Mouse (Mus musculus): ENCODE measurements around the gene Nhsl1. TPM values are rescaled to one million over a fixed set of nuclear protein-coding genes. Genes with fewer than 3 reads are reported as not detected.

Gene Nhsl1
- polyA plus RNA-seq, 1 experiment from 2014 or later: 8.6 TPM

- Histone ChIP-seq H3K4me3 (no peak overlapping the region), H3K27me3 (no peaks in the 10 kb centered on the region), H3K27ac (peak overlapping the region; percentile 74; the same call in 1 of the 2 replicates), H3K9me3 (no peaks in the 10 kb centered on the region), H3K4me1 (peaks cover 18% of the 10 kb centered on the region), H3K9ac (no peak overlapping the region), H3K4me2 (replicated peaks) (0 out of 2 replicates have a peak overlapping the region, but pooled peaks have one; percentile 17), H3K36me3 (no peaks in the 10 kb centered on the region; the same call in 1 of the 2 replicates)
- WGBS: 47% methylated on average over 4 of the region's 4 CpGs
- no peak for ATAC-seq (ENCODE audit: low FRiP score, low read depth)
These were observed 163.9 kb downstream of the Nhsl1 start for GRCm38 (mm10) chr10:18482558-18483141.

DNA sequence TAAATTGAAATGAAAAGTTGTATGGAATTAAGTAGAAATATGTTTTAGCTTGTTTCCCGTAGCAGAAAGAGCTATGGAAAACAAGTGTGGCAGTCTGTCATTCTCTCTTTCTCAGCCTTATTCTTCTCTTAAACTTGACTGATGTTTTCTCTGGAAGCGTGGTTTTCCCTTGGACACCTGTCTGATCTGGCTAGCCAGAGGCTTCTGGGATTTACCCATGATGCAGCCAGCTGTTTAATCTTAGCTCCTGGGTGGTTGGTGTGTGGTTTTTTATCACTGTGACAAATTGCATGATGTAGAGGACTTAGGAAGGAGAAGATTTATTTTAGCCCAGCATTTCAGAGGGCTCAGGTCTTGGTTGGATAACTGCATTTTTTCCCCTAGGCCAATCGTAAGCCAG lies 164.9 kb downstream of the Nhsl1 start:
- no peaks in the 10 kb centered on the region for H3K27me3 ChIP-seq
- WGBS: 75% methylated on average over 3 of the region's 3 CpGs
- H3K9ac ChIP-seq: no peak overlapping the region
- no peaks in the 10 kb centered on the region for H3K9me3 ChIP-seq
- H3K4me3 ChIP-seq: no peak overlapping the region
- ATAC-seq (ENCODE audit: low FRiP score, low read depth): no peak
- H3K4me2 ChIP-seq (replicated peaks): no peak overlapping the region
- no peak overlapping the region; the same call in 1 of the 2 replicates for H3K27ac ChIP-seq
- H3K4me1 ChIP-seq: peaks cover 27% of the 10 kb centered on the region
- no peaks in the 10 kb centered on the region for H3K36me3 ChIP-seq

DNA sequence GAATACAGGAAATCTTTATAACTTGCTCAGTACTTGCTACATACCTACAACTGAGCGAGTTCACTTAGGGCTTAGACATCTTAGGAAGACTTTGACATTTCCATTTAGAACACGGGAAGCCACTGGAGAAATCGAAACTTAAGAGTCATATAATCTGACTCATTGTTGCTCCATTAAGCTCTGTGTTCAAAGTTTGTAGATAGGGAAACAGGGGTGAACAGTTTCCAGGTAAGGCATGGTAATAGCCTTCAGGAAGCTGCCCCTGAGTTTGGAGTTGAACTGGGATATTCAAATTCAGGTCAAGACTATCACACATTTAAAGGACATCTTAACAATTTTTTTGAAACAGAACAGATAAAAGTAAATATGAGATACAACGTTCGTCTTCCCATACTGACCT lies 165.9 kb downstream of the Nhsl1 start:
- Histone ChIP-seq H3K9me3 (no peaks in the 10 kb centered on the region), H3K36me3 (no peaks in the 10 kb centered on the region), H3K27ac (no peak overlapping the region), H3K27me3 (no peaks in the 10 kb centered on the region), H3K4me3 (no peak overlapping the region), H3K4me1 (peaks cover 27% of the 10 kb centered on the region), H3K4me2 (replicated peaks) (no peak overlapping the region), H3K9ac (no peak overlapping the region)
- ATAC-seq (ENCODE audit: low FRiP score, low read depth): no peak
- WGBS: 94% methylated on average over 5 of the region's 5 CpGs

DNA sequence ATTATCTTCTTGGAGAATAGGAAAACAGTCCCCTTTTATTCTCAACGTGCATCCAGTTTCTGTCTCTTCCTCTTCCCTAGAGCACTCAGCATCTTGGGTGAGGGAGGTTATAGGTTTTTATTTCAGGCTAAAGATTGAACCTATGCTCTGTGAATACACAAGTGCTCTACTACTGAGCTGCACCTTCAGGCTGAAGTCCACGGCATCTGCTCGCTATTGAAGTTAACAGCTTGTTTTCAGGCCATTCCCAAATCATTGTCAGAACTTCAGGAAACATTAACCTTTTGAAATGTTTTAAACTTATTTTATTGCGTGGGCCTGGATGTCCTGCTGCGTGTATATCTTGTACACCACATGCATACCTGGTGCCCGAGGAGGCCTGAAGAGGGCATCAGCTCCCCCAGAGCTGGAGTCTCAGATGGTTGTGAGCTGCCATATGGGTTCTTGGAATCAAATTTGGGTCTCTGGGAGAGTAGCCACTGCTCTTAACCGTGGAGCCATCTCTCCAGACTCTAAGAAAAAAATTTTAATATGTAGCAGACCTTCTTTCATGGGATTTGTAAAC lies 169.5 kb downstream of the Nhsl1 start:
- Histone ChIP-seq H3K4me1 (peaks cover 16% of the 10 kb centered on the region; the same call in 1 of the 2 replicates), H3K4me3 (no peak overlapping the region), H3K27me3 (no peaks in the 10 kb centered on the region), H3K9me3 (no peaks in the 10 kb centered on the region), H3K9ac (no peak overlapping the region), H3K36me3 (no peaks in the 10 kb centered on the region), H3K27ac (no peak overlapping the region), H3K4me2 (replicated peaks) (no peak overlapping the region)
- no peak for ATAC-seq (ENCODE audit: low FRiP score, low read depth)
- 56% methylated on average over 7 of the region's 7 CpGs for WGBS

- no peak for ATAC-seq (ENCODE audit: low FRiP score, low read depth)
- 81% methylated on average over 10 of the region's 10 CpGs for WGBS
These were observed 171.2 kb downstream of the Nhsl1 start for GRCm38 (mm10) chr10:18489936-18490335.

DNA sequence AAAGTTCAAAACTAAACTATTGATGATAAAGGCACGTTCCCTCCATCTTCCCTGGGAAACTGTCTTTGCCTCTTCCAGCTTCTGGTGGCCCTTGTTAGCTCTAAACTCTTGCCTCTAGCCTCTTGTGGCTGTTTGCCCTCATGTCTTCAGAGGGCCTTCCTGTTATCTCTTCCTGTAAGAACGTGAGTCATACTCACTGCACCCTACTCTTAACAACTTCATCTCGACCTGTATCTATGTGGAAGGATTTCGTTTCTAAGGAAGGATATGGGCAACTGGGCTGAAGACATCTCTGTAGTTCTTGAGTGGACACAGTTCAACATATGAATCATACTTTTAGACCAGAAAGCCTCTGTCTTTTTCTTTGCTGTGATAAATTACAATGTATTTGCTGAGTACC lies 173.2 kb downstream of the Nhsl1 start:
- no peaks in the 10 kb centered on the region for H3K9me3 ChIP-seq
- peaks cover 21% of the 10 kb centered on the region for H3K4me1 ChIP-seq
- H3K4me3 ChIP-seq: no peak overlapping the region
- WGBS: 76% methylated on average over 4 of the region's 4 CpGs
- ATAC-seq (ENCODE audit: low FRiP score, low read depth): no peak
- H3K27ac ChIP-seq: no peak overlapping the region
- no peak overlapping the region for H3K4me2 ChIP-seq (replicated peaks)
- H3K9ac ChIP-seq: no peak overlapping the region
- no peaks in the 10 kb centered on the region for H3K27me3 ChIP-seq
- H3K36me3 ChIP-seq: no peaks in the 10 kb centered on the region

More at GRCm38 (mm10) chr10:18489936-18490335, 171.2 kb downstream of the Nhsl1 start:
- Histone ChIP-seq H3K27me3 (no peaks in the 10 kb centered on the region), H3K36me3 (no peaks in the 10 kb centered on the region), H3K9ac (no peak overlapping the region), H3K9me3 (no peaks in the 10 kb centered on the region), H3K4me3 (no peak overlapping the region), H3K4me2 (replicated peaks) (no peak overlapping the region), H3K4me1 (peaks cover 20% of the 10 kb centered on the region), H3K27ac (no peak overlapping the region)

- Histone ChIP-seq H3K9ac (no peak overlapping the region), H3K4me3 (no peak overlapping the region), H3K4me2 (replicated peaks) (no peak overlapping the region), H3K9me3 (no peaks in the 10 kb centered on the region), H3K27ac (no peak overlapping the region), H3K4me1 (peaks cover 17% of the 10 kb centered on the region), H3K36me3 (no peaks in the 10 kb centered on the region), H3K27me3 (no peaks in the 10 kb centered on the region)
- ATAC-seq (ENCODE audit: low FRiP score, low read depth): no peak
- 80% methylated on average over 11 of the region's 11 CpGs for WGBS
These were observed 174.5 kb downstream of the Nhsl1 start for GRCm38 (mm10) chr10:18493010-18493894.

- H3K4me2 ChIP-seq (replicated peaks): no peak overlapping the region
- H3K9me3 ChIP-seq: no peaks in the 10 kb centered on the region
- H3K4me3 ChIP-seq: no peak overlapping the region
- peak; percentile 32; the same call in 1 of the 2 replicates for ATAC-seq (ENCODE audit: low FRiP score, low read depth)
- peaks cover 8% of the 10 kb centered on the region for H3K36me3 ChIP-seq
- 56% methylated on average over 7 of the region's 7 CpGs for WGBS
- H3K27me3 ChIP-seq: no peaks in the 10 kb centered on the region
- no peak overlapping the region for H3K9ac ChIP-seq
- peaks cover 14% of the 10 kb centered on the region for H3K4me1 ChIP-seq
- H3K27ac ChIP-seq: no peak overlapping the region
These were observed 175.5 kb downstream of the Nhsl1 start for GRCm38 (mm10) chr10:18494249-18494648.

- Histone ChIP-seq H3K27me3 (no peaks in the 10 kb centered on the region), H3K9me3 (no peaks in the 10 kb centered on the region), H3K27ac (no peak overlapping the region), H3K36me3 (peaks cover 22% of the 10 kb centered on the region), H3K4me2 (replicated peaks) (no peak overlapping the region), H3K4me1 (peaks cover 14% of the 10 kb centered on the region), H3K4me3 (no peak overlapping the region), H3K9ac (no peak overlapping the region)
- 76% methylated on average over 7 of the region's 7 CpGs for WGBS
- ATAC-seq (ENCODE audit: low FRiP score, low read depth): no peak
These were observed 178.3 kb downstream of the Nhsl1 start for GRCm38 (mm10) chr10:18497066-18497465.

DNA sequence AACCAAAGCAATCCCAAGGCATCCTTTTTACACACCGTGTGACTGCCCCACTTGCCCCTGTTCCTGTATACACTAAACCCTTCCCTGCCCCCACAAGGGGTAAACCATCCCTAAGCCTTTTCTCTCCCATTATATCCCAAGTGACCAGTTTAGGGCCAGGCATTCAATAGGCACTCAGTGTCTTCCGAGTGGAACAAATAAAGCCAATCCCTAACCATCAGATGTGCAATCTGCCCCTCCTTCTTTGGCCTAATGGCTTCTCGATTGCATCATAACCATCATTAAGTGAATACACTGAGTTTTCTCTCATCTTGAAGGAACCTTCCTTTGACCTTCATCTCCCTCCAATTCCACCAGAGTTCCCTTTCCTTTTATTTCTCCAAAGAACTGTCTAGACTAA lies 183.2 kb downstream of the Nhsl1 start:
- H3K4me3 ChIP-seq: no peak overlapping the region
- no peak overlapping the region for H3K27ac ChIP-seq
- H3K4me1 ChIP-seq: peaks cover 21% of the 10 kb centered on the region
- no peak for ATAC-seq (ENCODE audit: low FRiP score, low read depth)
- no peaks in the 10 kb centered on the region for H3K9me3 ChIP-seq
- H3K27me3 ChIP-seq: no peaks in the 10 kb centered on the region
- WGBS: 67% methylated on average over 3 of the region's 3 CpGs
- peaks cover 29% of the 10 kb centered on the region for H3K36me3 ChIP-seq
- H3K4me2 ChIP-seq (replicated peaks): no peak overlapping the region
- no peak overlapping the region for H3K9ac ChIP-seq

DNA sequence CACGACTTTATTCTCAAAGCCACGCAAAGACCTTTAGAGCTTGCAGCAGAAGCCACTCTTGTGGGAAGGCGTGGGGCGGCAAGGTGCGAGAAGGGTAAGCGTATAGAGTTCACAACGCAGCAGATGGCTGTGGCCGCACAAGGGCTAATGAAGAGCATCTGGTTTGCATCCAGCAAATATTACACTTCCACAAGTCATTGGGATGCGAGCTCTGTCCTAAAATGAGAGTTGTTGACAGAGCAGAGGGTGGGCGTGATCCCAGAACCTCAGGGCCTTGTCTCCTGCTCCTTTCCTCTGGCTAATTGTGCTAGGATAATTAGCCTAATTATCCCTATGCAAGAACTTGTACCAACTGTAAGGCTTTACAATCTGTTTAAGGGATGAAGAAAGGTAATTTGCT lies 186.9 kb downstream of the Nhsl1 start:
- Histone ChIP-seq H3K4me1 (peaks cover 39% of the 10 kb centered on the region), H3K27ac (no peak overlapping the region), H3K36me3 (peaks cover 11% of the 10 kb centered on the region), H3K4me3 (no peak overlapping the region), H3K9me3 (no peaks in the 10 kb centered on the region), H3K9ac (no peak overlapping the region), H3K27me3 (no peaks in the 10 kb centered on the region), H3K4me2 (replicated peaks) (no peak overlapping the region)
- no peak for ATAC-seq (ENCODE audit: low FRiP score, low read depth)
- 27% methylated on average over 10 of the region's 10 CpGs for WGBS

DNA sequence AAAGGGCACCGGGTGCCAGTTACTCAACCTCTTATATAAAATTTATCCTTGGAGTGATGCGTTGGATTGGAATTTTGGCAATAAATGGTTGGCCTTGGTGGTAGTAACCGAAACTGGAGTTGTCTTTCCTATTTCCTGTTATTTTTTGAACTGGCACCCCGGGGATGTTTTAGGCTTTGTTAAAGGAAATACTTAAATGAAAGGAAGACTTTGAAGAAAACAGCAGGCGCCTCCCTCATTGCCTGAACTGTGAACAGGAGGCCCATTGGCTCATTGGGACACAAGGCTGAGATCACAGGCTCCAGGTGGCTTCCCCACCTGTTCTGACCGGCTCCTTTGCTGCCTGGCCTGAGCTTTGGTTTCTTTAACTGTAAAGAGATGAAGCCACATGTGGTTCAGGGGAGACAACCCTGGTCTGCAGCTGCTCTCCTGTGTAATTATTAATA lies 187.7 kb downstream of the Nhsl1 start:
- Histone ChIP-seq H3K27ac (no peak overlapping the region; the same call in 1 of the 2 replicates), H3K9ac (no peak overlapping the region), H3K27me3 (no peaks in the 10 kb centered on the region), H3K4me1 (peaks cover 39% of the 10 kb centered on the region), H3K4me2 (replicated peaks) (no peak overlapping the region), H3K36me3 (peaks cover 10% of the 10 kb centered on the region), H3K9me3 (no peaks in the 10 kb centered on the region), H3K4me3 (no peak overlapping the region)
- ATAC-seq (ENCODE audit: low FRiP score, low read depth): peak; percentile 72
- 27% methylated on average over 6 of the region's 6 CpGs for WGBS
